Mouse (Mus musculus) Patski (cell line): ENCODE results near the gene Ostm1. TPM values are rescaled to one million over a fixed set of nuclear protein-coding genes. Genes with fewer than 3 reads are reported as not detected.

ENCODE experiments used
- ATAC-seq: fragments of 100-300 bp; one replicate; pipeline ENCODE4 v1.8.0; 2021
- CTCF ChIA-PET: fragments of 350-600 bp; sonication (Branson Sonifier 250); formaldehyde crosslinking; loops from one replicate; lab custom pipeline; 2022; ENCODE audit warnings: inconsistent platforms; lab: Charles Lee
- POLR2A ChIA-PET: fragments of 350-600 bp; sonication (Branson Sonifier 250); formaldehyde crosslinking; loops from one replicate; lab custom pipeline; 2022; ENCODE audit warnings: antibody characterized with exemption, inconsistent platforms; lab: Charles Lee
- DNase-seq: peaks from one replicate; pipeline ENCODE4 v3.0.0-alpha.2; 2011; ENCODE audit warnings: low read depth, low spot score
- H3K27me3 ChIP-seq: fragments of 371-371 bp; one replicate; pipeline ENCODE4 v1.5.1; 2021
- CTCF ChIP-seq: fragments of 100-300 bp; IDR thresholded peaks from one replicate; pipeline ENCODE4 v1.5.1; 2021
- in situ Hi-C: fragments of 300-500 bp; cut with MboI; formaldehyde crosslinking; loops from 3 replicates; pipeline ENCODE4 v1.11.1; 2018; ENCODE audit warnings: low pct_unique_long_range_greater_than_20kb, mixed read lengths
- polyA plus RNA-seq: library from polyadenylated mRNA; unstranded; gene quantifications from one replicate; pipeline ENCODE4 v1.2.3, GENCODE M21; 2021

Gene Ostm1
- polyA plus RNA-seq, 1 experiment from 2014 or later, result 41.5 TPM

DNA sequence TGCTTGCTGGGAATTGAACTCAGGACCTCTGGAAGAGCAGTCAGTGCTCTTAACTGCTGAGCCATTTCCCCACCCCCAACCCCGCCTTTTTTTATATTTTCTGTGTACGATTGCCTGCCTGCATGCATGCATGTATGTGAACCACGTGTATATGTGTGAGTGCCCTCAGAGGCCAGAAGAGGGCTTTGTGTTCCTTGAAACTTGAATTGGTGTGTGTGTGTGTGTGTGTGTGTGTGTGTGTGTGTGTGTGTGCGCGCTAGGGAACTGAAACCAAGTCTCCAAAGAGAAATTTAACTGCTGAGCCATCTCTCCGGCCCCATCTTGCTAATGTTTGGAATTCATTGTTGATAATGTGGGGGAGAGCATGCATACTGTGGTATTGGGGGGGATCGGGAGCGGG is 15.0 kb downstream of the Ostm1 start:
- CTCF ChIA-PET, result no interaction called here
- ATAC-seq (no peak), DNase-seq (no peak)
- TF ChIP-seq CTCF, result no peak
- in situ Hi-C loops, result no loop called here
- peaks cover under 1% of the 10 kb centered on the region for H3K27me3 ChIP-seq
- POLR2A ChIA-PET, result interaction anchor here (0.6 kb wide), 1 partner anchor 31 kb away, joined by 4 read pairs; no protein-coding TSS in a partner anchor

DNA sequence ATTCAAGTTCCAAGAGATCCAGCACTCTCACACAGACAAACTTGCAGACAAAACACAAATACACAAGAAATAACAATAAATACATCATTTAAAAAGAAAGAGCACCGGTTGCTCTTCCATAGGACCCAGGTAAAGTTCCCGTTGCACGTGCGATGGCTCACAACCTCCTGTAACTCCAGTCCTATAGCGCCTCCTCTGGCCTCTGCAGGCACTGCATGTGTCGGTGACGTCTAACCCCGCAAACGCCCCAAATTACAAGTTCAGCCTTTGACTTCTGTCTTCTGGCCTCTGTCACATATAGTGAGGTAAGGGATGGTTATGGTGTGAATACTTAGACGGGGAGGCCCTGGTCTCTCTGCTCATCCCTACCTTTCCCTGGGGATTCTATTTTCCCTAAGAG is 17.9 kb downstream of the Ostm1 start:
- in situ Hi-C loops, result no loop called here
- DNase-seq, result no peak
- CTCF ChIA-PET, result no interaction called here

DNA sequence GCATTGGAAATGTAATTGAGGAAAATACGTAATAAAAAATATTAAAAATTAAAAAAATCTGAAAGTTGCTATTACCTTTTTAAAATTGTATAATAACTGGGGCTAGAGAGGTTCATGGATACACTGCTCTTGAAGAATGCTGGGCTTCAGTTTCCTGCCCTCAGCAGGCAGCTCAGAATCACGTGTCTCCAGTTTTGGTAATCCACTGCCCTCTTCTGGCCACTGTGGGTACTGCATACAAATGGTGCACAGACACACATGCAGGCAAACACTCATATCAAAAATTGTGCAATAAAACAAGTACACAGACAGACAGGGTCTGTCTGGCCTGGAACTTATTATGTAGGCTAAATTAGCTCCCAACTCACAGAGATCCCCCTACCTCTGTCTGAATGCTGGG is 21.3 kb downstream of the Ostm1 start:
- in situ Hi-C loops, result no loop called here
- ChIA-PET POLR2A (no interaction called here), CTCF (no interaction called here)
- H3K27me3 ChIP-seq, result peaks cover 7% of the 10 kb centered on the region
- no peak for ATAC-seq
- peak; percentile 65 for TF ChIP-seq CTCF
- DNase-seq, result no peak

More for the DNA sequence above, 17.9 kb downstream of the Ostm1 start:
- peak; percentile 57 for TF ChIP-seq CTCF
- POLR2A ChIA-PET, result no interaction called here
- no peaks in the 10 kb centered on the region for H3K27me3 ChIP-seq
- ATAC-seq, result no peak

DNA sequence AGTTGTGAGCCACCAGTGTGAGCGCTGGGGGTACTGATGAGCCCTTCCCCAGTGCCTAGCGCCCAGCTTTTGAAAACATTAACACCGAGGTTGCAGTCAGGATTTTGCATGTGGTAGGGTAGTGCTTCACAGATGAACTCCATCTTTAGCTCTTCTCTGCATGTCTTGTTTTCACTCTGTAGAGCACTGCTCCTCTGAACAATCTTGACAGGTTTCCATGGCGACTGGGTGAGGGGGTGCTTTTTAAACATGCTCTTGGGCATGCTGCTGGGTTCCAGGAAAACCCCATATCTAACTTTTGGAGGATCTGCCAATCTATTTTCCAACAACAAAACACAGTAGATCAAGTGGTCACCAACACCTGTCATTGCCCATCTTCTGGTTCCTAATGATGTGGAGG is 23.1 kb downstream of the Ostm1 start:
- TF ChIP-seq CTCF, result no peak
- DNase-seq (no peak), ATAC-seq (no peak)
- H3K27me3 ChIP-seq, result peaks cover 7% of the 10 kb centered on the region
- in situ Hi-C loops, result no loop called here
- POLR2A ChIA-PET, result no interaction called here
- CTCF ChIA-PET, result no interaction called here

DNA sequence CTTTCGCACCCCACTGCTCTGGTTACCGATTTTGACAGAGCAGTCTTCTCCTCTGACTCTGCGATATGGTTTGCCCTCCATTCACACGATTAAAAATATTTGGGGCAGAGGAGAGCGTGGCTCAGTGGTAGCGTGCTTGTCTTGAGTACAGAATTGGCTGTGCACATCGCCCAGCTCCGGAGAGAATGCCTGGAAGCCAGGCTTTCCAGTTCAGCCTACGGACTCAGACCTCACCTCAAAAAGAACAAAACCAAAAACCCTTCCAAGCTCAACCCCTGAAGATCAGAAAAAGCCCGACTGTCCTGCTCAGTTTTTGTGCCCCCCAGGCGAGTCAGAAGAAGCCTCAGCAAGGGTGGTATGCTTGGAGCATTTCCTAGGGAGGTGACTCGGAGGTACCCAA is 29.5 kb downstream of the Ostm1 start:
- CTCF ChIA-PET, result no interaction called here
- no peaks in the 10 kb centered on the region for H3K27me3 ChIP-seq

DNA sequence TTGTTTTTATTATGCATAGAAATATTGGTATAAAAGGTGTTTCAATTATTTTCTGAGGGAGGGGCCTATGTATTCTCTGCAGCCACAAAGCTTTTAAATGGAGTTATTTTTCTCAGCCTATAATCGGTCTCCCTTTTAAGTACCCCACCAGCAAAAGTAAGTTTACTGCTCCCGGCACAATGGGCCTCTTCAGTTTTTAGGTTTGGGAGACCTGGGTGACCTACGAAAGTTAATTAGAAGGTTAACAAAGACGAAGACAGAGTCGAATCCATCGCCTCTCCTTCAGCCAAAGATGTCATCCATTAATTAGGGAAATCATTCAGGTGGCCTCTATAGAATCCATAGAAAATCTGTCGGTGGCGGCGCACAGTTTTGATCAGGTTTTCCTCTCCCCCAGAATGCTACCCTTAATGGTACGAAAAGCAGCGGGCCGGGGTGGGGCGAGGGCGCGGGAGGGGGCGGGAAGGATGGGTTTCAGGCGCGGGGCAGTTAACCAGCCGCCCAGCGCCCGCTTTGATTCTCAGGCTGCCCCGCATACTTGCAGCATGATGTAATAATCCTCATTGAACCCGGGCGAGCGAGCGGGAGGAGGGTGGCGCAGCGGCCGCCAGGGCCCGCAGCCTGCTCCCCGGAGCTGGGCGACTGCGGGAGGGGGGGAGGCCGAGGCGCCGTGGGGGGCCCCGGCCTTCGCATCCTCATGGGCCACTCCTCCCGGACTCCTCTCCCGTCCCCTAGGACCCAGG is 30.2 kb downstream of the Ostm1 start:
- no peaks in the 10 kb centered on the region for H3K27me3 ChIP-seq
- DNase-seq (no peak), ATAC-seq (peak; percentile 39)
- ChIA-PET CTCF (no interaction called here), POLR2A (no interaction called here)
- in situ Hi-C loops, result no loop called here
- TF ChIP-seq CTCF, result no peak

More for the DNA sequence above, 29.5 kb downstream of the Ostm1 start:
- POLR2A ChIA-PET, result no interaction called here
- no peak for TF ChIP-seq CTCF
- ATAC-seq, result no peak
- in situ Hi-C loops, result no loop called here
- DNase-seq, result no peak

DNA sequence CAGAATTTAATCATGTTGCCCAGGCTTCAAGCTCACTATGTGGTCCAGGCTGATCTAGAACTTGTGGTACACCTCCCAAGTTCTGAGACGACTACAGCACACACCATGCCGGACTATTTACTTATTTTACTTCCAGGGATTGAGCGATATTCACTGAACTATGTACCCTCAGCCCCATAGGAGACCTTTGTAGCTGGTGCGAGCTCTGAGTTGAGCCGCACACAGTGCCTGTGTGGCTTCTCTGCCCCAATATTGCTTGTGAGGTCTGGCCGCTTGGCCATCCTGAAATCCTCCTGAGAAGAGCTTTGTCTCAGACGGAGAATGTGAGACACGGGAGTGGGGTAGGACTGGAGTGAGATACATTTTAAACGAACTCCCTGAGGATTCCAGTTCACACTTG is 31.1 kb downstream of the Ostm1 start:
- POLR2A ChIA-PET, result interaction anchor here (0.7 kb wide), 1 partner anchor 57 kb away, joined by 3 read pairs; no protein-coding TSS in a partner anchor
- CTCF ChIA-PET, result no interaction called here
- DNase-seq (no peak), ATAC-seq (no peak)
- in situ Hi-C loops, result no loop called here
- no peaks in the 10 kb centered on the region for H3K27me3 ChIP-seq
- TF ChIP-seq CTCF, result no peak

DNA sequence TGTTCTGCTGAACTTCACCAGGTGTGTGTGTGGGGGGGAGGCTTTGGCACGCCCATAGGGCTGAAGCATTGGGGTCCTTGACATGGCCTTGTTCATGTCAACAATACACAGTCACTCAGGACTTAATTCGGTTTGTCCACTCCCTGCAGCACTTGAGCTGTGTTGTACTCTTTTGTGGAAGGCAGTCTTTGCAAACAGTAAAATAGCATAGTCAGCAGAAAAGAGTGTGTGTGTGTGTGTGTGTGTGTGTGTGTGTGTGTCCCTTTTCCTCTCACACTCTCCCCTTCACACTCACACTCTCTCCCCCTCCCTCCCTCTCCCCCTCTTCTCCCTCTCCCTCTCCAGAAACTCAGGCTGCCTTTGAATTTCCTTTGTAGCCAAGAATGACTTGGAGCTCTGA is 34.7 kb downstream of the Ostm1 start:
- no peak for DNase-seq
- no peaks in the 10 kb centered on the region for H3K27me3 ChIP-seq
- CTCF ChIA-PET, result no interaction called here
- TF ChIP-seq CTCF, result no peak
- ATAC-seq, result no peak
- POLR2A ChIA-PET, result no interaction called here
- in situ Hi-C loops, result no loop called here

DNA sequence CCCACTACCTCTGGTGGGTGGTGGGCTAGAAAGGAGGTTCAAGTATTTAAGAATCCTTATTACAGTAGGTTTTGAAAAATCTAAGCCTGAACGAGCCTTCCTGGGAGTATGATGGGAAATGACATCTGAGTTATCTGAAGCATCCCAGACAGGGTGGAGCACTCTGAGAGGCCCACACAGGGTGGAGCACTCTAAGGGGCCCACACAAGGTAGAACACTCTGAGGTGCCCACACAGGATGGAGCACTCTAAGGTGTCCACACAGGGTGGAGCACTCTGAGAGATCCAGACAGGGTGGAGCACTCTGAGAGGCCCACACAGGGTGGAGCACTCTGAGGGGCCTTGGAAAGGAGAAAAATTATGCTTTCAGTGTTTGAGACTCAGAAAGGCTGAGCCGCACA is 42.3 kb downstream of the Ostm1 start:
- TF ChIP-seq CTCF, result no peak
- H3K27me3 ChIP-seq, result no peaks in the 10 kb centered on the region

DNA sequence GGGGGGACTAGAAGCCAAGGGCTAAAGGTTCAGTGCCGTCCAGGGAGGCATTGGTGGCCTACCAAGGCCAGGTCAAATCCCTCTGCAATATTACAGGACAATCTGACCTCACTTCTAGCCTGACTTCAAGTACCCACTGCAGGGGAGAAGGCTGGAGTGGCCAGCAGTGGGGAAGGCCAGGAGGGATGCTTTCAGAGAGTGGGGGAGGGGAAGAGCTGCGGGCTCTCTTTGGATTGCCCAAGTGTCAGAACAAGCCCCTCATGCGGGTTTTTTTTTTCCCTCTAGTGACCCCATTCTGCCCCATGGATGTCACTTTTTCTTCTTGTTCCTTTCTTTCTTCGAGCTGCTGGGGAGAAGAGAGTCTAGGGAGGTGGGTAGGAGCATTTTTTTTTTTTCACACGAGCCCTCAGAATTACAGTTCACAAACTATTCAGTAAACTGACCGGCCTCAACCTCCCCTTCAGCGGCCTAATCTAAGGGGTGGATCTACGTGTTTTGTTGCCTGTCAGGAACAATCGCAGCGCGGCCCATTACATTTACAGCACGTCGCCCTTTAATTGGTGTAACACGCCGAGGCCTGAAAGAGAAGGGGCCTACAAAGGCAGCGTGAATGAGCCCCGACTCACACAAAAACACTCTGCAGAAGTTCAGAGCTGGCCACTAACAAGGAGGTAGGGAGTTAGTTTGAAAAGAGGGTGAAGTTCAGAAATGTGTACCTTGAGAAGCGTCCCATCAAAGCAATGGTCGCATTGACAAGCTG is 47.2 kb downstream of the Ostm1 start:
- TF ChIP-seq CTCF, result no peak
- no peak for ATAC-seq
- no peak for DNase-seq
- CTCF ChIA-PET, result no interaction called here
- in situ Hi-C loops, result no loop called here
- POLR2A ChIA-PET, result no interaction called here
- no peaks in the 10 kb centered on the region for H3K27me3 ChIP-seq

More for the DNA sequence above, 42.3 kb downstream of the Ostm1 start:
- in situ Hi-C loops, result no loop called here
- ChIA-PET CTCF (no interaction called here), POLR2A (no interaction called here)
- ATAC-seq (no peak), DNase-seq (no peak)

DNA sequence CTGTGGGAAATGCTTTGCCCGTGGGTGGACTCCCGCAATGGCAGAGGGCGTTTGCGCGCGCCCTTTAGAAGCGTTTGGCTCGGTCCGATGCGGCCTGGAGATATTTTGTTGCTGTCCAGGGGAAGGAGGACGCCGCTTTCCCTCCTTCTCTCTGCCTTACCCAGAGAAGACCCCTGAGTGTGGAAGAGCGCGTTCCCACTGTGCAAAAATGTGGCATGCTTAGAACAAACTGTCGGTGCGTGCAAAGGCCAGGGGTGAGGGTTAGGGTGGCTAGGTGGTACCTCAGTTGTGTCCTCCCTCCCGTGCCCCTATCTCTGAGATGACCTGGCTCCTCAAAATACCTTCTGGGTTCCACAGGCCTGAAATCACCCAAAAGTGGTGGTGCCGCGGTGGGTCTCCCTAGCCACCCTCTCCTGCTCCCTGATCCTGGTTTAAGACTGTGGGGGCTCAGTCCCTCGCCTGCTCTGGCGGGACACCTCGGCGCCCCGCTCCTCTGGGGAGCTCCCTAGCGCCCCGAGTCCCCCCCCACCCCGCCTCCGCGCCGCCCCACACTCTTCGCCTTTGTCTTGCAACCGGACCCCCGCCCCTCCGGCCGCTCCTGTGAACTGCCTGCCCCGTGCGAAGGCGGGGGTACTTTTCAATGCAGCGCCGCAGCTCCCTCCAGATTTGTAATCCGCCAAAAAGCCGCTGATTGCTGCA is 48.3 kb downstream of the Ostm1 start:
- ChIA-PET POLR2A (no interaction called here), CTCF (no interaction called here)
- no peak for TF ChIP-seq CTCF
- no peak for DNase-seq
- no peak for ATAC-seq
- no peaks in the 10 kb centered on the region for H3K27me3 ChIP-seq
- in situ Hi-C loops, result no loop called here
